9 mouse cellular contexts compared by ENCODE assay signal in genomic region chr2:164803201-164803920, GRCm38 (mm10). TPM values are rescaled to one million over a fixed set of nuclear protein-coding genes. Genes with fewer than 3 reads are reported as not detected.
DNase-seq lines count a peak whose midpoint lies in the region; ATAC-seq and TF ChIP-seq lines count a peak whose summit lies in the region.
"Had no signal": no experiment of that assay in that cellular context is flagged by ENCODE, and none has a peak within 500 bp of the region (broad histone marks: within the 10 kb centered on the region; RNA-seq: fewer than 3 reads in every experiment).

No protein-coding gene starts in this region.

- no peaks in the 10 kb centered on the region for H3K27me3 ChIP-seq in kidney, adult 2 months (replicated peaks; ENCODE audit: control insufficient read depth, insufficient read depth, low read length)
- H3K27me3 ChIP-seq in embryonic facial prominence, embryonic 10.5 days (replicated peaks; ENCODE audit: low read depth, poor library complexity, severe bottlenecking) = no peaks in the 10 kb centered on the region
- H3K27me3 ChIP-seq in intestine, postnatal 0 days (replicated peaks; ENCODE audit: control insufficient read depth, insufficient read depth, low read length) = no peaks in the 10 kb centered on the region
- no peaks in the 10 kb centered on the region for H3K27me3 ChIP-seq in myocyte (ENCODE audit: control insufficient read depth, insufficient read depth, insufficient read length)

- no peak for TF ChIP-seq CTCF in kidney, adult 2 months (conservative IDR thresholded peaks at IDR 0.05; ENCODE audit: insufficient read depth, insufficient read length, low read depth, low read length)
- TF ChIP-seq CTCF in intestine, postnatal 0 days (IDR thresholded peaks at IDR 0.05; ENCODE audit: low read depth) = no peak

- peaks cover 19% of the 10 kb centered on the region for H3K4me1 ChIP-seq in kidney, adult 2 months (ENCODE audit: control insufficient read depth, insufficient read depth, low read length)
- peaks cover 24% of the 10 kb centered on the region for H3K4me1 ChIP-seq in embryonic facial prominence, embryonic 10.5 days
- no peaks in the 10 kb centered on the region for H3K4me1 ChIP-seq in intestine, postnatal 0 days (replicated peaks; ENCODE audit: control insufficient read depth, insufficient read depth, low read length)

- peak; percentile 53 for DNase-seq in kidney, adult 2 months
- no peak for DNase-seq in kidney, postnatal 4 days
- DNase-seq in embryonic facial prominence, embryonic 10.5 days (ENCODE audit: low spot score) = no peak
- DNase-seq in spleen, postnatal 14 days (ENCODE audit: low spot score in 2 of 2) = no peak
- no peak for DNase-seq in adrenal gland, adult 18-20 months (ENCODE audit: low spot score in 2 of 2)
- no peak for DNase-seq in layer of hippocampus, postnatal 10 days (ENCODE audit: low spot score in 2 of 2)
- DNase-seq: gastrocnemius, postnatal 25 days had no signal

- H3ac ChIP-seq in myocyte (ENCODE audit: control insufficient read depth, insufficient read length) = no peak overlapping the region

- 0 out of 2 replicates have a peak, but pooled peaks have one; percentile 17 for ATAC-seq in intestine, postnatal 0 days

- peak overlapping the region; percentile 39 for H3K4me3 ChIP-seq in kidney, adult 2 months (ENCODE audit: insufficient read depth, low read depth, low read length)
- H3K4me3 ChIP-seq in embryonic facial prominence, embryonic 10.5 days = peak overlapping the region; percentile 90
- H3K4me3 ChIP-seq in intestine, postnatal 0 days (ENCODE audit: low read depth, low read length) = peak overlapping the region; percentile 80
- peak overlapping the region; percentile 85 for H3K4me3 ChIP-seq in myocyte

- peak overlapping the region; percentile 87 for H3K4me2 ChIP-seq in intestine, postnatal 0 days (replicated peaks; ENCODE audit: low read depth)
- H3K4me2 ChIP-seq in myocyte (ENCODE audit: low read depth) = peak overlapping the region; percentile 84

- peak overlapping the region; percentile 74 for H3K9ac ChIP-seq in intestine, postnatal 0 days (ENCODE audit: low read depth, low read length)

- H3K79me2 ChIP-seq in myocyte (ENCODE audit: control insufficient read depth, insufficient read depth) = peaks cover 18% of the 10 kb centered on the region

- H3K9me3 ChIP-seq in embryonic facial prominence, embryonic 10.5 days = no peaks in the 10 kb centered on the region
- H3K9me3 ChIP-seq in intestine, postnatal 0 days (ENCODE audit: control insufficient read depth) = no peaks in the 10 kb centered on the region

- no peak overlapping the region; the same call in 1 of the 2 replicates for H3K27ac ChIP-seq in kidney, adult 2 months (ENCODE audit: insufficient read depth, low read depth, low read length)
- no peak overlapping the region for H3K27ac ChIP-seq in embryonic facial prominence, embryonic 10.5 days (replicated peaks)
- peak overlapping the region; percentile 85 for H3K27ac ChIP-seq in intestine, postnatal 0 days (ENCODE audit: low read depth, low read length)

- TF ChIP-seq POLR2A in kidney, adult 2 months (IDR thresholded peaks at IDR 0.05; ENCODE audit: low read depth, low read length) = no peak
- TF ChIP-seq POLR2A in myocyte (IDR thresholded peaks at IDR 0.05; ENCODE audit: insufficient read length, low read depth) = no peak

- 60% methylated on average over 16 of the region's 16 CpGs for WGBS in kidney, adult 2 months
- 91% methylated on average over 16 of the region's 16 CpGs for WGBS in embryonic facial prominence, embryonic 10.5 days
- 49% methylated on average over 16 of the region's 16 CpGs for WGBS in intestine, postnatal 0 days

- no peaks in the 10 kb centered on the region; the same call in 1 of the 2 replicates for H3K36me3 ChIP-seq in kidney, adult 2 months (ENCODE audit: control insufficient read depth, insufficient read depth, low read length)
- H3K36me3 ChIP-seq in embryonic facial prominence, embryonic 10.5 days (replicated peaks) = peaks cover 46% of the 10 kb centered on the region
- peaks cover 28% of the 10 kb centered on the region for H3K36me3 ChIP-seq in intestine, postnatal 0 days (ENCODE audit: control insufficient read depth, insufficient read depth)
- peaks cover 11% of the 10 kb centered on the region for H3K36me3 ChIP-seq in myocyte (ENCODE audit: control insufficient read depth, insufficient read depth)

TF ChIP-seq in myocyte, 11 proteins besides CTCF, POLR2A, EP300 and RAD21:
- TF ChIP-seq USF1 (IDR thresholded peaks at IDR 0.05; ENCODE audit: low read depth) (no peak), TCF12 (IDR thresholded peaks at IDR 0.05; ENCODE audit: insufficient read depth, poor library complexity, severe bottlenecking) (no peak), SRF (IDR thresholded peaks at IDR 0.05; ENCODE audit: control insufficient read depth, insufficient read length, low read depth) (no peak), E2F4 (IDR thresholded peaks at IDR 0.05; ENCODE audit: insufficient read depth) (no peak), CEBPB (IDR thresholded peaks at IDR 0.05; ENCODE audit: insufficient read depth, poor library complexity, severe bottlenecking) (no peak), TCF3 (IDR thresholded peaks at IDR 0.05; ENCODE audit: insufficient read length, low read depth) (no peak), MAX (IDR thresholded peaks at IDR 0.05; ENCODE audit: low read depth) (no peak), POLR2AphosphoS2 (IDR thresholded peaks at IDR 0.05; ENCODE audit: insufficient read length, low read depth) (no peak), REST (IDR thresholded peaks at IDR 0.05; ENCODE audit: insufficient read depth, insufficient read length) (no peak), MYOG (IDR thresholded peaks at IDR 0.05; ENCODE audit: control insufficient read depth in 1 of 3, insufficient read depth in 1 of 3, insufficient read length in 2 of 3, low read depth in 2 of 3) (no peak), MYOD1 (IDR thresholded peaks at IDR 0.05; ENCODE audit: control insufficient read depth in 1 of 3, insufficient read length in 2 of 3, low read depth in 2 of 3) (no peak)

RNA-seq across cellular contexts. Expression of gene Acot8, which starts 1.3 kb away (rescaled TPM):
- 68.4 and 75.7 TPM in 2 replicates for polyA plus RNA-seq in kidney, adult 2 months (2012; rRNA removed)
- 13.9 and 15.8 TPM in 2 replicates for polyA plus RNA-seq in embryonic facial prominence, embryonic 10.5 days (2016; fragmentation: Nextera tagmentation; extraction: Ambion mirVana)
- polyA plus RNA-seq in intestine, postnatal 0 days (2015; fragmentation: Nextera tagmentation; extraction: Ambion mirVana) = 52.5 and 54.4 TPM in 2 replicates
- 24.5 TPM for polyA plus RNA-seq in myocyte (2012; fragmentation: generic; extraction: Trizol)
- total RNA-seq in adrenal gland, adult 18-20 months (2021) = 10 to 100 TPM; 32.6 to 36.6 TPM
- 10 to 100 TPM; 24.1 to 28.6 TPM for total RNA-seq in layer of hippocampus, postnatal 10 days (2021)

RNA-seq across cellular contexts. Expression of gene Zswim3, which starts 1.5 kb away (rescaled TPM):
- polyA plus RNA-seq in kidney, adult 2 months (2012; rRNA removed) = 2.2 and 2.7 TPM in 2 replicates
- 8.5 and 8.6 TPM in 2 replicates for polyA plus RNA-seq in embryonic facial prominence, embryonic 10.5 days (2016; fragmentation: Nextera tagmentation; extraction: Ambion mirVana)
- 3.7 and 4.2 TPM in 2 replicates for polyA plus RNA-seq in intestine, postnatal 0 days (2015; fragmentation: Nextera tagmentation; extraction: Ambion mirVana)
- polyA plus RNA-seq in myocyte (2012; fragmentation: generic; extraction: Trizol) = 3.3 TPM
- total RNA-seq in adrenal gland, adult 18-20 months (2021) = 1 to 10 TPM; 4.2 to 5.3 TPM
- total RNA-seq in layer of hippocampus, postnatal 10 days (2021) = 1 to 10 TPM; 8.9 to 9.4 TPM

RNA-seq across cellular contexts. Expression of gene Snx21, which starts 17.7 kb away (rescaled TPM):
- polyA plus RNA-seq in kidney, adult 2 months (2012; rRNA removed) = 23.2 and 32.9 TPM in 2 replicates
- 10.7 and 11.9 TPM in 2 replicates for polyA plus RNA-seq in embryonic facial prominence, embryonic 10.5 days (2016; fragmentation: Nextera tagmentation; extraction: Ambion mirVana)
- 12.5 and 13.0 TPM in 2 replicates for polyA plus RNA-seq in intestine, postnatal 0 days (2015; fragmentation: Nextera tagmentation; extraction: Ambion mirVana)
- 29.5 TPM for polyA plus RNA-seq in myocyte (2012; fragmentation: generic; extraction: Trizol)
- total RNA-seq in adrenal gland, adult 18-20 months (2021) = 10 to 100 TPM; 25.0 to 28.4 TPM
- total RNA-seq in layer of hippocampus, postnatal 10 days (2021) = 10 to 100 TPM; 41.3 to 43.6 TPM

RNA-seq across cellular contexts. Expression of gene Zswim1, which starts 19.1 kb away (rescaled TPM):
- polyA plus RNA-seq in kidney, adult 2 months (2012; rRNA removed) = 11.7 and 11.8 TPM in 2 replicates
- 24.2 and 27.1 TPM in 2 replicates for polyA plus RNA-seq in embryonic facial prominence, embryonic 10.5 days (2016; fragmentation: Nextera tagmentation; extraction: Ambion mirVana)
- polyA plus RNA-seq in intestine, postnatal 0 days (2015; fragmentation: Nextera tagmentation; extraction: Ambion mirVana) = 7.0 and 7.6 TPM in 2 replicates
- 13.3 TPM for polyA plus RNA-seq in myocyte (2012; fragmentation: generic; extraction: Trizol)
- total RNA-seq in adrenal gland, adult 18-20 months (2021) = 10 to 100 TPM; 11.0 to 11.4 TPM
- 10 to 100 TPM; 18.5 to 18.7 TPM for total RNA-seq in layer of hippocampus, postnatal 10 days (2021)

RNA-seq across cellular contexts. Expression of gene Tnnc2, which starts 23.6 kb away (rescaled TPM):
- 124 TPM in 1 of 2 replicates, not detected in the other for polyA plus RNA-seq in kidney, adult 2 months (2012; rRNA removed)
- polyA plus RNA-seq in embryonic facial prominence, embryonic 10.5 days (2016; fragmentation: Nextera tagmentation; extraction: Ambion mirVana) = not detected in 2 replicates
- 0.51 and 0.73 TPM in 2 replicates for polyA plus RNA-seq in intestine, postnatal 0 days (2015; fragmentation: Nextera tagmentation; extraction: Ambion mirVana)
- polyA plus RNA-seq in myocyte (2012; fragmentation: generic; extraction: Trizol) = 3,985 TPM
- total RNA-seq in adrenal gland, adult 18-20 months (2021) = 10 to 100 TPM in 1 of 2 experiments, not detected in 1; 11.3 TPM
- not detected for total RNA-seq in layer of hippocampus, postnatal 10 days (2021)

Comparison
In these comparisons a context has a peak if more than half of its experiments do, and no peak if none do; other contexts are left out.
1. H3K4me3 ChIP-seq: peak in every context shown above with its lines; median percentile 90 in embryonic facial prominence, embryonic 10.5 days; 85 in myocyte; 80 in intestine, postnatal 0 days; 39 in kidney, adult 2 months.